Mouse (Mus musculus): ENCODE measurements around the gene Hesx1. TPM values are rescaled to one million over a fixed set of nuclear protein-coding genes. Genes with fewer than 3 reads are reported as not detected.

Hesx1 gene
- total RNA-seq, 2 experiments from 2014 or later = not detected

- ATAC-seq (replicated peaks; ENCODE audit: low FRiP score, low TSS enrichment, poor library complexity, severe bottlenecking) = no peak
These were observed 10.7 kb downstream of the Hesx1 start for GRCm38 (mm10) chr14:27004906-27005305.

DNA sequence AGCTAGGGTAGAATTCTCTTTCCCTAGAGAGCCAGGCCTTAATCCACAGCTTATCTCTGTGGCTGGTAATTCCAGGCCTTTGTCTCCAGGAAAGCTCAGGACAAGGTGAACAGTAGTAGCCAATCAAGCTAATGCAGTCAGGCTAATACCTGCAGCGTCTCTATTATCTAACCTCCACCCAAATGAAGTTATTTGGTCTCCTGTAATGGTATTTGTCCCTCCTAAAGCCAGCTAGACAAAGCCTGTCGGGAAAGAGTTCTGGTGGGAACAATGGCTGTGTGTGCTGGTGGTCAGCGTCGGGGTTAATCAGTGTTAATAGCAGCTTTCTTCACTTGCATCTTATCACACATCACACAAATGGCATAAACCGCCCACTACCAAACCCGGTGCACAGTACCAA, 11.7 kb downstream of the Hesx1 start:
- no peak for ATAC-seq (replicated peaks; ENCODE audit: low FRiP score, low TSS enrichment, poor library complexity, severe bottlenecking)

GRCm38 (mm10) chr14:27011561-27011960, 17.3 kb downstream of the Hesx1 start:
- ATAC-seq (replicated peaks; ENCODE audit: low FRiP score, low TSS enrichment, poor library complexity, severe bottlenecking) = no peak

- ATAC-seq (replicated peaks; ENCODE audit: low FRiP score, low TSS enrichment, poor library complexity, severe bottlenecking) = no peak
These were observed 19.4 kb downstream of the Hesx1 start for GRCm38 (mm10) chr14:27013658-27014057.

GRCm38 (mm10) chr14:27017936-27018335, 23.7 kb downstream of the Hesx1 start:
- no peak for ATAC-seq (replicated peaks; ENCODE audit: low FRiP score, low TSS enrichment, poor library complexity, severe bottlenecking)

DNA sequence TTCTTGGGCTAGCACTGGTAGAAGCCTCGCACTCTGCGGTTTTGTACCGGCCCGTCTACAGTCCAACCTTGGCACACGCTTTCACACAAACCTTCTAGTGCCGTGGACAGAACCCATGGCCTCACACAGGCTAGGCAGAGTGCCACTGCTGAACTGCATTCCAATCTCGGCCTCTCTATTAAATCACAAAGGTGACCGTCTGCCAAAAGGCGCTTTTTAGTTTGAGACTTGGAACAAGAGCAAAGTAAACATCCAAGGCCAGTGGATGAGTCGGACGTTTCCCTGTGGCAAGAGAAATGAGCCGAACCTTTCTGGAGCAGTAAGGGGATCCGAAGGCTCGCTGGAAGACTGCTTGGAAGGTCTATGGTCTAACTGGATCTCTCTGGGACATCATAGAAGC, 25.6 kb downstream of the Hesx1 start:
- ATAC-seq (replicated peaks; ENCODE audit: low FRiP score, low TSS enrichment, poor library complexity, severe bottlenecking) = no peak

DNA sequence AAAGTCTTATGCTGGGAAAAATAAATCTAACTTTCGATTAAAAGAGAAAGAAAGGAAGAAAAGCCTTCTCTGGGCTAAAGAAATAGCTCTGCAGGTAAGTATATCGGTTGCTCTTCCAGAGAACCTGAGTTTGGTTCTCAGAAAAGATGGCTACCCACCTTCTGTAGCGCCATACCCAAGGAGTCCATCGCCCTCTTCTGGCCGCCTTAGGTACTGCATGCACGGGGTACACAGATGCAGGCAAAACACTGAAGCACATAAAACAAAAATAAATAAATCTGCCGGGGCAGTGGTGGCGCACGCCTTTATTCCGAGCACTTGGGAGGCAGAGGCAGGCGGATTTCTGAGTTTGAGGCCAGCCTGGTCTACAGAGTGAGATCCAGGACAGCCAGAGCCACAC, 28.7 kb downstream of the Hesx1 start:
- ATAC-seq (replicated peaks; ENCODE audit: low FRiP score, low TSS enrichment, poor library complexity, severe bottlenecking) = peak; percentile 55; the same call in 1 of the 2 replicates

DNA sequence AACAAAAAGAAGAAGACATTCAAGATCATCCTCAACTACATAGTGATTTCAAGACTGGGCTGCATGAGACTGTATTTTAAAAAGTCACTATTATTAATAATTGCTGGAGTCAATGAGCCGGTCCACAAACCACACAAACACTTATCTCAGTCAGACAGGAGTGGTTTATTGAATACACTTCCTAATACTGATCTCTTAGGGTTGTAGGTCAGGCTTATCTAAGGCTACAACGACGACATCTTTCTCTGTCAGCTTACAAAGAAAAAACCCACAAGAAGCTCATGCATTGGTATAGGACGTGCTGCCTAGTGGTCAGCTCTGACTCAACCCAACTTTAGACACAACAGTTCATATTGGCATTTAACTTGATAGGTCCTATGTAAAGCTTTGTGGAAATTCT, 30.4 kb downstream of the Hesx1 start:
- peak; percentile 90 for ATAC-seq (replicated peaks; ENCODE audit: low FRiP score, low TSS enrichment, poor library complexity, severe bottlenecking)

GRCm38 (mm10) chr14:27029771-27030173, 35.6 kb downstream of the Hesx1 start:
- peak; percentile 82 for ATAC-seq (replicated peaks; ENCODE audit: low FRiP score, low TSS enrichment, poor library complexity, severe bottlenecking)

DNA sequence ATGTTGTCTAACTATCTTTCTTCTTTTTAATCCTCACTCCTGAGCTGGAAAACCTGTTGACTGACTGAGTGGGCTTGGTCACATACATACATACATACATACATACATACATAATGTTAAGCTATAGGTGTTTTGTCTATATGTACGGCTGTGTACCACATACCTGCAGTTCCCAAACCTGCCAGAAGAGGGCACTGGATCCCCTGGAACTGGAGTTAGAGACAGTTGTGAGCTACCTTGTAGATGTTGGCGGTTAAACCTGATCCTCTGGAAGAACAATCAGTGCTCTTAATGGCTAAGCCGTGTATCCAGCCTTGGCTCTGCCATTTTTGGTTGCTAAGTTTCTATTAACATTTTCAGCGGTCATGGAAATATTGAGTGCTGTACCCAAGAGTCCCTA, 36.9 kb downstream of the Hesx1 start:
- 0 out of 2 replicates have a peak, but pooled peaks have one; percentile 44 for ATAC-seq (replicated peaks; ENCODE audit: low FRiP score, low TSS enrichment, poor library complexity, severe bottlenecking)

DNA sequence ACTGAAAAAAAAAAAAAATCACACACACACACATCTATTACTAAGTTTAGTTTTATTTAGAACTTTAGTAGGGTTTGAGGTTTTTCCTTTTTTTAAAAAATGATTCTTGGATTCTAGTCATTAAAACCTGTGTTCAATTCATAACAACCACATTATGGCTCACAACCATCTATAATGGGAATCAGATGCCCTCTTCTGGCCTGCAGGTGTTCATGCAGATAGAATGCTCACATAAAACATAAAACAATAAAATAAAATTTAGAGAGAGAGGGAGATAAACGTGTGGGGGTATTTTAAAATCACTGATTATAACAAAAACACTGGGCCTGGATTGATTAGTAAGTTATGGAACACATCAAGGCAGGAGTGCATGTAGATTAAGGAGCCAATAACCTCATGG, 43.3 kb downstream of the Hesx1 start:
- ATAC-seq (replicated peaks; ENCODE audit: low FRiP score, low TSS enrichment, poor library complexity, severe bottlenecking) = no peak

DNA sequence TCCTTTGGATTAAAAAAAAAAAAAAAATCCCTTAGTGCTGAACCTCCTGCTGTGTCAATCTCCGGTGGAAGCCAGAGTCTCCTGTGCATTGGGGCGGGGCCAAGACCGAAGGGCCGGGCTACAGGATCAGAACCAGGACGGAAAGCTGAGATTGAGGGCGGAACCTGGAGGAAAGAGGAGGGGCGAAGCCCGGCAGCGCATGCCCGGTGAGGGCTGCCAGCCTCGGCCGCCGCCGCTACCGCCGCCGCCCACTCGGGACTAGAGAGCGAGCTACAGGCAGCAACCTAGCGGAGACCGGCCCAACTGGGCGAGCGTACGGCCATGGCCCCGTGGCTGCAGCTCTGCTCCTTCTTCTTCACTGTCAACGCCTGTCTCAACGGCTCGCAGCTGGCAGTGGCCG, 44.6 kb downstream of the Hesx1 start, which contains the start of gene Il17rd:
Gene Il17rd, plus strand, starts transcription at position 159 of the 400 bp plus-strand sequence.
- peak; percentile 80 for ATAC-seq (replicated peaks; ENCODE audit: low FRiP score, low TSS enrichment, poor library complexity, severe bottlenecking)

DNA sequence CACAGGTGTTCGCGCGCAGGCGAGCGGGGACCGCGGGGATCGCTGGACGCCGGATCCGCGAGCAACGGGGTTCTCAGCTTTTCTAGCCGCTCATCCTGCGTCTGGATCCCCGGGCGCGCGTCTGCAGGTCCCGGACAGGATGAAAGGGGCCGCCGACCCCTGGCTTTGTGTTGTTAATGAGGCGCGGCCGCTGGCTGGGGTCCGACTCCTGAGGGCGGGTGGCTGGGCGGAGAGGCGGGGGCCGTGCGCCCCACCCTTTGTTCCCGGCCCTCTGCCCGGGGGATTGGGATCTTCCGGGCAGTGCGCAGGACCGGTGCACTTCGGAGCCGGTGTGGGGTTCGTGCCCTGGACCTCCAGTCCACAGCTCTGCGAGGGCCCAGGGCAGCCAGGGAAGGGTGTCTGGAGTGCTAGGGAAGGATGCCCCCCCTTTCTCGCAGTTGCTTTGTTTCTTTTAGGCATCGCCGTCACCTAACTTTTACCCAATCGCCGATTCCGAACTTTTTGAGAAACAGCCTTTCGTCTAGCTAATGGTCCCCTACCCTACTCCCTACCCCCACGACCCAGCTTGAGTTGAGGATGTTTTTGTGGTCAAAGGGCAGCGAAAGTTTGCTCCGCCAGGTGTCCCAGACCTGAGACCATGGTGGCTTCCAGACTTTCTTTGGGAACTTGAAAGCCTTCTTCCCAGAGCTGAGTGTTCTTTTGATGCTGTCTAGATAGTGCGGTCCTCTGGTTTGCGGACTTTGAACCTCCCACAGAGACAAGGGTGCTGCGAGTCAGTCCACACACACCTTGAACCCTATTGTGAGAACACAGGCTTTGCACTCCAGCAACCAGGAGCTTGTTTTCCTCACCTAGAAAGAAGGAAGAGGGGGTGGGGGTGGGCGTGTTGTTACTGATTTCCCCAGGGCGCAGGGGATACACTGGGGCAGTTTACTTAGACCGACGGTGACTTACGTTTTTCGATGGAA, 45.3 kb downstream of the Hesx1 start:
- ATAC-seq (replicated peaks; ENCODE audit: low FRiP score, low TSS enrichment, poor library complexity, severe bottlenecking) = no peak

- no peak for ATAC-seq (replicated peaks; ENCODE audit: low FRiP score, low TSS enrichment, poor library complexity, severe bottlenecking)
These were observed 46.2 kb downstream of the Hesx1 start for GRCm38 (mm10) chr14:27040451-27040850.

DNA sequence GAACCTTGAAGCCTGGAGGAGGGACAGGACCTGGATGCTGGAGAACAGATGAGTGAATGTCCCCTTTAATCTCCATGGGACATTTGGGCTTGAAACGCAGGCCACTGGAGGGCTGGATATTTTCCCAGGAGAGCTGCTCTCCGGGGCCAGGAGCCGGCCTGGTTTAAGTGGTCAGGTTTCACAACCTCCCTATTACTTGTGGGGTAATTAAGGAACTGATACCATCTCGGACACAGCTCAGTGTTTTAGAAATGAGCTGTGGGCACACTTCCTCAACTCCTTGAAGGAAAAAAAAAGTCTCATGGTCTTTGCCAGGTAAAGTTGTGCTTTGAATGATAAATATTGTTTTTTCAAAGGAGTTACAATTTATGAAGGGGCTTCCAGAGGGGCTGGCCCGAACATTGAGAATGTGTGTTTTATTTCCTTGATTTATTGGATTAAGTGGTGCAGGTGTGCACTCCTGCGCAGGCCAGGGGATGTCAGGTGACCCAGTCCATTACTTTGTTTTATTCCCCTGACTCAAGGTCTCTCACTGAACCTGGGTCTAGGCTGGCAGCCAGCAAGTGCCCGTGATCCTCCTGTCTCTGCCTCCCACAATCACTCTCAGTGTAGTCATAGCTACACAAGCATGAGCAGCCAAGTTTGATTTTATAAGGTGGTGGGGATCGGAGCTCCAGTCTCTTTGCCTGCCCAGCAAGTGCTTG, 48.2 kb downstream of the Hesx1 start:
- ATAC-seq (replicated peaks; ENCODE audit: low FRiP score, low TSS enrichment, poor library complexity, severe bottlenecking) = no peak

DNA sequence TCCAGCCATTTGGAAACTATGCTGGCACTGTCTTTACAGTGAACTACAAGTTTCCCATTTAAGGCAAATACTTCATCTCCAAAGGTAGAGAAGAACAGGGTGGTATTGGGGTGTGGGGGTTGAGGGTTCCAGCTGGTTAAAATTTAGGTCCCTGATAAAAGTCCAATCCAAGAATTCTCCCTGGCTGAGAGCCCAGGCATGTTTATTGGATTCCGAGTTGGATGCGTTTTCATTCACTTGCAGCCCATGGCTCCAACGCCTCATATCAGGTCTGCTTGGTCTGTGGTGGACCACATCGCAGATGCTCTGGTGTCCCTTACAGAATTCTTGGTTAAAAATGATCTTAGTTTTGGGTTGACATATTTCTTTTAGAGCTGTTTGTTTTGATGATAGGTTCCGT, 49.2 kb downstream of the Hesx1 start:
- no peak for ATAC-seq (replicated peaks; ENCODE audit: low FRiP score, low TSS enrichment, poor library complexity, severe bottlenecking)

GRCm38 (mm10) chr14:27044221-27044966, 50.2 kb downstream of the Hesx1 start:
- ATAC-seq (replicated peaks; ENCODE audit: low FRiP score, low TSS enrichment, poor library complexity, severe bottlenecking) = no peak

DNA sequence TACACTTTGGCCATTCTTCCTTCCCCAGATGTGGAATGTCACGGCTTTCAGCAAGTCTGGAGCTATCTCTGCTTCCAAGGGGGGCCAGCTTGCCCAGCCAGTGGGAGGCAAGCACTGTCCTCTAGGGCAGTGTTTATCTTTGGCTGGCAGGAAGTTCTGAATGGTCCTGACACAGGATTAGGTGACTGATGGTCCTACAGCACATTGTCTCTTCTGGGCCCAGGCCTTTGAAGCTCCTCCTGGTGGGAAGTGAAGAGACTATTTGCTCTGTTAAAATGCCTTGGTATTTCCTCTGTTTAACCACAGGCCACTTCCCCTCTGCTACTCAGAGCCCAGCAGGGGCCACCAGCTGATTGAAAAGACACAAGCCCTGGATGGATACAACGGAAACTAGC, 50.7 kb downstream of the Hesx1 start:
- ATAC-seq (replicated peaks; ENCODE audit: low FRiP score, low TSS enrichment, poor library complexity, severe bottlenecking) = peak; percentile 43; the same call in 1 of the 2 replicates

DNA sequence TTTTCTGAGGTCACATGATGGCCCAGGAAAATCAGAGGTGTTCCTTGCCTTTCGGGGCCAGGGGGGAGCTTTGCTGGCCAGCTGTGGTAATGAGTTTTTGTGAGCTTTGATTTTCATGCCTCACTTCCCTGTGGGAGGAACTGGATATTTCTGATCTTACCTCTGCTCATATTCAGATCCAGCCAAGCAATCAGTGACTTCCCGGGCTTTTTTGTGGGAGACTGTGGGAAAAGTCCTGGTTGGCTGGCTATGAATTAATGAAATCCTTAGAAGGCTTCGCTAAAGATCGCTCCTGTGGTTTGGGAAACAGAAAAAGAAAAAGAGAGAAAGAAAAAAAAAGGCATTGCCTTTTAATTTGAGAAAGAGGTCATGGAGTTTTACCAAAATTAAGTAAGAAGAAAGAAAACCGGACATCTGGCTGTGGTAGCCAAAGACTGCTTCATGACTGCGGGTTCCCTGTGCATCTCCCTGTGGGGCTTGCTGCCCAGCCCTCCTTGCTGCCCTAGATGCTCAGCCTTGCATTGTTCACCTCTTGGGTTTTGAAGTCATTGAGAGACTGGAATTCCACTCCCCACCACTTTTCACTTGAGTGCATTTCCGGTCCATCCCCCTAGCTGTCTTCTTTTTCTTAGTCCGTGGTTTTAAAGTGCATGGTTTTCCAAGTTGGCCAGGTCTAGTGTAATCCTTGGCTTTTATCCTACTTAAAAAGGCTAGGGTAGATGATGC, 54.2 kb downstream of the Hesx1 start:
- no peak for ATAC-seq (replicated peaks; ENCODE audit: low FRiP score, low TSS enrichment, poor library complexity, severe bottlenecking)
